Mouse (Mus musculus) thymus, adult 2 months (tissue): ENCODE measurements around the gene Fnip2.

ENCODE experiments used
- CTCF ChIP-seq: fragments of 200-500 bp; IDR thresholded peaks from 2 replicates; pipeline ENCODE4 v1.5.1; 2012; ENCODE audit warnings: mild to moderate bottlenecking, control low read depth, low read length, moderate library complexity, borderline replicate concordance; ENCODE audit not compliant: control insufficient read depth, poor library complexity, insufficient read depth; ENCODE audit errors: extremely low read depth
- POLR2A ChIP-seq: fragments of 200-500 bp; IDR thresholded peaks from 2 replicates; pipeline ENCODE4 v1.6.1; 2012; ENCODE audit warnings: mild to moderate bottlenecking, low read length, control low read depth, moderate library complexity; ENCODE audit not compliant: control insufficient read depth, poor library complexity, insufficient read depth; ENCODE audit errors: extremely low read depth

DNA sequence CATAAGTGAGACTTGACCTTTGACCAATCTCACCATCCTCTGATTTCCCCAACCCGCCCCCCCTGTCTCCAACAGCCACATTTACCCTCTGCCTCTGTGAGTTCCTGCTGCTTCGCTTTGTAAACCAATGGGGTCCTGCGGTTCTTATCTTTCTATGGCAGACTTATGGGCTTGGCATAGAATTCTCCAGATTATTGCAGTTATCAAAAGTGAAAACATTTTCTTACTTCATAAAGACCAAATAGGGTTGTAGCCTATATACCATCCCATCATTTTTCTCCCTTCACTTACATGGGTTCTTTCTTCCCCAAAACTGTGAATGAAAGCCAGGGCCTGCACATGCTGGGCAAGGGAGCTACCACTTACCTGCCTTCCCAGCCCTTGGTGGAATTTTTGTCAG lies 6.7 kb upstream of the Fnip2 start:
- TF ChIP-seq CTCF, result no peak
- TF ChIP-seq POLR2A, result no peak
